Mouse (Mus musculus): ENCODE data around the gene Gm21970.
"Not testable (repeated sequence)": the region's sequence is repeated elsewhere in the genome, so short reads cannot be mapped to it uniquely, and the experiment has no call there.

Gene Gm21970

DNA sequence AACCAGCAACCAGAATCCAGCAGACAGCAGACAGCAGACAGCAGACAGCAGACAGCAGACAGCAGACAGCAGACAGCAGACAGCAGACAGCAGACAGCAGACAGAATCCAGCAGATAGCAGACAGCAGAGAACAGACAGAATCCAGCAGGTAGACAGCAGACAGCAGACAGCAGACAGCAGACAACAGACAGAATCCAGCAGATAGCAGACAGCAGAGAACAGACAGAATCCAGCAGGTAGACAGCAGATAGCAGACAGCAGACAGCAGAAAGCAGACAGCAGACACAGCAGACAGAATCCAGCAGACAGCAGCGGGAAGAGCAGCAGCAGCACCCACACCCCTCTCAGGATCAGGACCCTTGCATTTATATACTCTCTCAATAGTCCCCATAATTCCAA lies 47.1 kb downstream of the Gm21970 start:
- ATAC-seq (ENCODE audit: low TSS enrichment): not testable (repeated sequence)

DNA sequence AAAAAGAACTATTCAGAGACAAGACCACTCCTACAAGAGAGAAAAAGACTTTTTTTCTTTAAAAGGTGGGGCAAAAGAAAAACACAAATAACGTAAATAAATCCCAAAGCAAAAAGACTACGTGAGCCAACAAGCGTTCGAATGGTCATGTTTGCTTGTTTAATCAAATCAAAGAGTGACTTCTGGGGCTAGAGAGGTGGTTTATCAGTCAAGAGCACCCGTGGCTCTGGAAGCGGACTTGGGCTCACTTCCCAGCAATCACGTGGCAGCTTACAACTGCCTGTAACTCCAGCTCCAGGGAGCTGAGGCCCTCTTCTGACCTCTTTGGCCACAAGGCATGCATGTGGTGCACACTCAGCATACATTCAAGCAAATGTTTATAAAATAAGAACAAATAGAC lies 49.8 kb downstream of the Gm21970 start:
- no peak for ATAC-seq (ENCODE audit: low TSS enrichment)

DNA sequence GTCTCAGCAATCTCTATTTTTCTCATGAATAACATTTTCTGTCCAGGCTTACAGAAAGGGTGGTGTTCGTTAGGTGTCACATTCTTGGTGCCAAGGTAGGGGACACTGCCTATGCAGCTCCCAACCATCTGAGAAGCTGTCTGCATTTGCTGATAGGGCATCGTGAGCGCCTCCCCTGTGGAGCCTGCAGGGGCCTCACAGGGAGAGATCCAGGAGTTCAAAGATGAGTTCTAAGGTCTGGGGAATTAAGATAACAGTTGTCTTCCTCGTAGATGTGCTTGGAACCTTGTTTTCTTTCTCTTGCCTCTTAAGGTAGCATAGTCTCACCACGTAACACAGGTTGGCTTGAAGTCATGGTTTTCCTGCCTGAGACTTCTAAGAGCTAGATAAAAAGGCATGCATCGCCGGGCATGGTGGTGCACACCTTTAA lies 50.3 kb downstream of the Gm21970 start:
- no peak for ATAC-seq (ENCODE audit: low TSS enrichment)

DNA sequence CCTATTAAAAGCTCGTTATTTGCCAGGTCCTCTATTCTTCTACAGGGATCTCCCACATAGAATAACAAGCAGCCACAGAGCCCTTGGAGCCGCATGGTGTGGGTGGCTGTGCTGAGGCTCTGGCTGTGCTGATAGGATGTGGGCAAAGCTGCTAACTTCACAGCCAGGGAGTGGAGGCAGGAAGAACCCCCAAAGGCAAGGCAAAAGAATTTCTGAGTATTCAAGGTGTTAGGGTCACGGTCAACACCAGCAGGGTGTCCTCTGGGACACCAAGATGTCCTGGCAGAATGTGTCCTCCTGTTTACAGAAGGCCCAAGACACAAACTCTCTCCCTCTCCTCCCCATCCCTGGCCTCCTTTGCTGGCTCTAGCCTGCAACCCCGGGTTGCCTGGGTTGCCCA lies 50.9 kb downstream of the Gm21970 start:
- peak; percentile 97 for ATAC-seq (ENCODE audit: low TSS enrichment)

DNA sequence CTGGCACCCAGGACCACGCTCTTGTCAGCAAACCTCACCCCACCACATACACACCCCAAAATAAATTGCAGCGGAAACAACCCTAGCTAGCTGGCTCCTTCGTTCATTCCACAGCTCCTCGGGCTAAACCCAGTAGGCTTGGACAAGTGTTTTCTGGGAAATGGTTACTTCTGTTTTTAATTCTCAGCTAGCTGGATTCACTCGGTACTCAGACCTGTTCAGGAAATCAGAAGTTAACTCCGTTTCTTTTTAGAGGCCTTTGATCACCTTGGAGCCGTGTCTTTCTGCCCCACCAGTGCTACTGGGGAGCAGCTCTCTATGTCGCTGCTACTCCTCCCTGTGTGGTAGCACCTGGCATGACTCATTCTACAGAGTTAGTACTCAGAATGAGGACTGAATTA lies 51.7 kb downstream of the Gm21970 start:
- peak; percentile 86 for ATAC-seq (ENCODE audit: low TSS enrichment)

DNA sequence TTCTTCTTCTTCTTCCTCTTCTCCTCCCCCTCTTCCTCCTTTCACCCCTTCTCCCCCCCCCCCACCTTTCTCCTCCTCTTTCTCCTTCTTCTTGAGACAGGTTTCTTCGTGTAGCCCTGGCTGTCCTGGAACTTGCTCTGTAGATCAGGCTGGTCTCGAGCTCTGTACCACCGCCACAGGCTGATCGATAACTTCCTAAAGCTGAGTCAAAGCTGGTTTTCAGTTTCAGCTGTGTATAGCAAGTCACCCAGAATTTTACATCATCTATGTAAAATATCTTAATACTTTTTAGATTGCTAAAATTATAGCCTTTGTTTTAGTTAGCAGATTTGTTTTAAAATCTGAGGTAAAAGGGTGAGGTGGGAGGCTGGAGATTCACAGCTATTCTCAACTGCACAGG lies 53.3 kb downstream of the Gm21970 start:
- no peak for ATAC-seq (ENCODE audit: low TSS enrichment)

DNA sequence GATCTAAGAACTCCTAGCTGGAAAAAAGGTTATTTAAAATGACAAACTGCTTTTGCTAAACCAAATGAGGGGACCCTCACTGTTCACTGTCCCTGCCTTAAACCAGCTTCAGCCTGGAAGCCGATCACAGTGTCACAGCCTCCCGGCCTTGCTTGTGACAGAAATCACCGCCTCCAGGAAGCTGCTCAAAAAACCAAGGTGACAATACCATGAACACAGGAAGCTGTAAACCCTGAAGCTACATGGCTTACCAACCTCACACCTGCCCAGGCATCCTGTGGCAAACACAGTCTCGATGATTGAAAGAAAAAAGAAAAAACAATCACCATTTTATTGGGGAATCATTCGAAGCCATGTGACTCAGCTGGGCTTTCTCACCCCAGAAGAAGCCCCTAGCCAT lies 54.0 kb downstream of the Gm21970 start:
- no peak for ATAC-seq (ENCODE audit: low TSS enrichment)

DNA sequence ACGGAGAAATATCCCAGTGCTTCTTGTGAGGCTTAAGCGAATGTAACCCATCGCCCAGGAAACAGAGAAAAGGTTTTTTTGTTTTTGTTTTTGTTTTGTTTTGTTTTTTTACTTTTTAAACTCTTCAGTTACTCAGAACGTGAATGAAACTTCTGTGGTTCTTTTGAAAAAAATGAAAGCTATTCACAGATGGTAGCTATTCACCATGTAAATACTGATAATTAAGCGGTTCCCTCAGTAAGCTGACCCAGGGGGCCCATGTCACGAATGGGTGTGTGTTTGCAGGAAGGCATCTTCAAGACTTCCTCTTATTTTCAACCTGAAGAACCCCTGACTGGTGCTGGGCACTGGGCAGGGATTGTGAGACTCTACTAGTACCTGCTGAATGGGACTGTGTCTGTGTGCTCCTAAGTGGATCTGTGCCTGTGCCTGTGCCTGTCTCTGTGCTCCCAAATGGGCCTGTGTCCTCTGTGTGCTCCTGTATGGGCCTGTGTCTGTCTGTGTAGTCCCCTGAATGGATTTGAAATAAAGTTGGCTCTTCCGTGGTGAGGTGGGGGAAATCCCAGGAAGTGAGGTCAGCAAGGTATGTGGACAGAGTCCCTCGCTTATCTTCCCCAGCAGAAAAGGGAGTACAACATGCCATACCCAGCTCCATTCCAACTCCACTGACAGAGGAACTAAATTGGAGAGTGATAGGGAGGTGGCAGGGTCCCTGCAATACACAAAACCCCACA lies 55.4 kb downstream of the Gm21970 start:
- no peak for ATAC-seq (ENCODE audit: low TSS enrichment)

DNA sequence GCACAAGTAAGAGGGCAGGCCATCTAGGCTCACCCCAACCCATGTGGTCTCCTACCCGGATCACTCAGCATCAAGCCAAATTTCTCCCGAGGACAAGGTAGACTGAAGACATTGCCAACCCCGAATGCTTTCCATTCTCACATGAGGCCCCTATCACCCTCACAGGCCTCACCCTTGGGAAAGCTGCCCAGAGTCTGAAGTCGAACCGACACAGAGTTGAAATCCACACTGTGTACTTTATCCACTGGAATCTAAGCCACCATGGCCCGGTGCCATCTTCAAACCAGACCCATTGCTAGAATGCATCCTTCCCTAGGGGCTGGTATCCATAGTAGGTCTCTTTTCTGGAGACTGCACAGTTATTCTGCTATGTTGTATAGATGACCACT lies 56.0 kb downstream of the Gm21970 start:
- no peak for ATAC-seq (ENCODE audit: low TSS enrichment)

DNA sequence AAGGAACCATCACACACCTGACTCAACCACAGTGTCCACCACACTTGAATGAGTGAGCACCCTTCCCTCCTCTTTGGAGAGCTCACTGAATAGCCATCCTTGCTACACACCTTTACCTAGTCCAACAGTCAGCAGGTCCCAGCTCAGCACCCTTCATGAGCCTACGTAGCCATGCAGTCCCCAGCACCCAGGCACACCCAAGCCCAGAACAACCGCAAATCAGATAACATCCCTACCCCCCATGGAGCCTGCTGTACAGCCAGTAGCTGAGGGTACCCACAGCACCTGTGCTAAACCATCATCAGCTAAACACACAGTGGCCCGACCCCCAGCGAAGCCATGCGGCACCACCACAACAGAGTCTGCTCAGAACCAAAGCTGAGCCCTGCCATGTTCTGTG lies 56.6 kb downstream of the Gm21970 start:
- no peak for ATAC-seq (ENCODE audit: low TSS enrichment)

DNA sequence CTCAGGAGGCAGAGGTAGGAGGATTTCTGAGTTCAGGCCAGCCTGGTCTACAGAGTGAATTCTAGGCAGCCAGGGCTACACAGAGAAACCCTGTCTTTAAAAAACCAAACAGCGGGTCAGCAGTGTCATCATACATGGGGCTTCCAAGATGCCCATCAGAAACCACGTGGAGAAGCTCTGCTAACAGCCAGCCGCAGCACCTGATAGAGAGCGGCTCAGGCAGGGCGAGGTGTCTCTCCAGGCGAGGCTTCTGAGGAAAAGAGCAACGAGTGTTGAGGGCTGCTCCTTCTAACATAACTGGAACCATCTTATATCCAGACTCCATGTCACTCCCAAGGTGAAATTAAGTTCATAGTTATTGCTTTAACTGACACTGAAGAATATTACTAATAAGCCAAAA lies 57.4 kb downstream of the Gm21970 start:
- no peak for ATAC-seq (ENCODE audit: low TSS enrichment)

DNA sequence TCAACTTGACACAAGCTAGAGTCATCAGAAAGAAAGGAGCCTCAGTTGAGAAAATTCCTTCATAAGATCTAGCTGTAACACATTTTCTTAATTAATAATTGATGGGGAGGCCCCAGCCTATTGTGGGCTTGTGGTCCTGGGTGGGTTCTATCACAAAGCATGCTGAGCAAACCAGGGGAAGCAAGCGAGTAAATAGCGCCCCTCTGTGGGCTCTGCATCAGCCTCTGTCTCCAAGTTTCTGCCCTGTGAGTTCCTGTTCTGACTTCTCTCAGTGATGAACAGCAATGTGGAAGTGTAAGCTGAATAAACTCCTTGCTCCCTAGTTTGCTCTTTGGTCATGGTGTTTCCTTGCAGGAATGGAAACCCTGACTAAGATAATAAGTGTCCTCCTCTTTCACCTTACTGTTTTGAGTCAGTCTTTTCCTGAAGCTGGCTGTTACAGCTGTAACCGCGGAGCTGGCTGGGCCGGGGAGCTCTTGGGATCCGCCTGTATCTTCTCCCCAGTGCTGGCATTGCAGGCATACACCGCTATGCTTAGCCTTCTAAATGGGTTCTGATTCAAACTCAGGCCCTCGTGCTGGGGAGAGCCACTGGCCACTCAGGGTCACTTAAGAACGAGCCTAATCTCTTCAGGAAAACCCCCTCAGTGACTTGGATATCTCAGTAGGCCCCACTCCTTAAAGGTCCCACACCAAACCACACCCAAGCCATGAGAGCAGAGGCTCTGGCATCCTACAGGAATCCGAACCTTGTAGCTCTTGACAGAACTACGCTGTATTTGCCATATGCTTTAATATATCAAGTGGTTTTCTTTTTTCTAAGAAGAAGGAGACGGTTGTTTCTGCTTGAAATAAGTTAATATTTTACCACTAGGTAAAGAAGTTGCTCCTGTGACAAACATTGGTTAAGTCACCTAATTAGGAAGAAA lies 58.9 kb downstream of the Gm21970 start:
- no peak for ATAC-seq (ENCODE audit: low TSS enrichment)

DNA sequence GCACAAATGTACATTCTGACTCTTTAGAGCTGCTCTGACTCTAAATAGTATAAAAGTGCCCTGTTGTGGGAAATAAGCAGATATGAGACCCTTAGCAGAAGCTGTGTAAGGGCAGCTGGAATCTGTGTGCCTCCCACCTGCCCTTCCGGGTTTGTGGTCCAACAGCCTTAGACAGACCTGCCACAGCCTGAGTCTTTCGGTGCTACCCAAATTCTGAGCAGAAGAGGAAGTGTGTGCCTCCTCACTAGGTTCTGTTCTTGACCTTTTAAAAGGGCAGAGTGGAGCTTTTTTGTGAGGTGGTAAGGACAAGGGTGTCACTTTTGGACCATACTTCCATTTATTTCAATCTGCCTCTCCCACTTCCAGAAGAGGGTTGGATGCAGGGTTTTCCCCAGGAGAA lies 60.4 kb downstream of the Gm21970 start:
- ATAC-seq (ENCODE audit: low TSS enrichment): no peak

DNA sequence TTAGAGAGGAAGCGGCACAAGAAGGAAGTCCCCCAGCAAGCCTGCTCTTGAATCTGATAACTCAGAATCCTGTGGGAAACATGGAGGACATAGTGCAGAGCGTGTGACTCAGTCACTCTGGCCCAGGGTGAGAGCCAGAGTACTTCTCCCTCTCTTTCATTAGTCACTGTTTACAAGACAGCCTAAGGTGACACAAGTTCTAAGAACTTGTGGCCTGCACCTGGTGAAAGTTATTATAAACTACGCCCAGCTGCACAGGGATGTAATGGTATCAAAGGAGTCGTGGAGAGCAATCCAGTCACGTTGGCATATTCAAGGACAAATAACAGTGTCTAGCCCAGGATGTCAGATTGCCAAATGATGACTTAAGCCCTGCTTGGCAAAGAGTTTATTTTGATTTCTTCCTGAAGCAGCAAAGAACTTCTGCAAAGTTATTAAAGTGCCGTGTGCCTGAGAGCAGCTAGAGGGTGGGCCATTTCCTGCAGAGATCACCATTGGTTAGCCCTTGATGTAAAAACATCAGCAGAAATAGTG lies 60.9 kb downstream of the Gm21970 start:
- no peak for ATAC-seq (ENCODE audit: low TSS enrichment)

DNA sequence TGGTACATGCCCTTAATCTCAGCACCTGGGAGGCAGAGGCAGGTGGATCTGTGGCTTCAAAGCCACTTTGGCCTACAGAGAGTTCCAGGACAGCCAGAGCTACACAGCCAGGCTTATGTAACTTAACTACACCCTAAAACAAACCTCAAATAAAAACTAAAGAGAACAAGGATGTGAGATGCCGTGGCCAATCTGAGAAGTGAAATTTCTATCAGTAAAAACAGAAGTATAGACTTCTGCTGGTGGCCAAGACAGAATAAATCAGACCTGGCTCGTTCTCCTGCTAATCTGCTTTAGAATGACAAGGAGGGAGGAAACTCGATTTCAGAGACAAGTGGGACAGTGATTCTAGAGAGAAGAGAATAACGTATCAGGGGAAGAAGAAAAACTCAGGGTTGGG lies 64.3 kb downstream of the Gm21970 start:
- no peak for ATAC-seq (ENCODE audit: low TSS enrichment)

DNA sequence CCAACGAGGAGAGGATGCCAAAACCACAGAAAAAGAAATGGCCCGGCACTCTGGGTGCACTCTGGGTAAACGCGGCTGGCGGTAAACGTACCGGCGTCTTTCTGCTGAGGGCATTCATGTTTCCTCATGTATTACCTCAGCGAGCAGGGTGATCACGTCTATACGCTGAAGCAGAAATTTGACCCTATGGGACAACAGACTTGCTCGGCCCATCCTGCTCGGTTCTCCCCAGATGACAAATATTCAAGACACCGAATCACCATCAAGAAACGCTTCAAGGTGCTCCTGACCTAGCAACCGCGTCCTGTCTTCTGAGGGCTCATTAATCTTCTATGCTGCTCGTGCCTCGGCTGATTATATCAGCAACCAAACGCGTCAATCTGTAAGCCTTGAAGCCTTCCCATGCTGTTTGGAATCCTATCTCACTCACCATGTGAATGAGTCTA lies 66.8 kb downstream of the Gm21970 start:
- ATAC-seq (ENCODE audit: low TSS enrichment): no peak

DNA sequence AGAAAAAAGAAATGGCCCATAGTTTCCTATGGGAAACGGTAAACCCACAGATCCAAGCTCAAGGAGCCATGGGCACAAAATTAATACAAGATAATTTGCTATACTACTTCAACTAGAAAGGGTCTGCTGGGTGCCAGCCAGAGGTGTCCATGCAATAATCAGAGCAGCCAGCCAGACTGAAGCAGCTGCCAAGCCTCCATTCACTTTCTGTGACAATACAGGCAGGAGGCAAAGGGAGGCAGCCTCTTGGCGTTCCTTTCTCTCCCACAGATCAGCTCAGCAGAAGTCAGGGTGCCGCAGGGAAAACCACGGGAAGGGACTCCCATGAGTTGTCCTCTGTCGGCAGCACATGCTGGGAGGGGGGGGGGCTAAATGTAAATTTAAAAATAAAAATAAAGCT lies 67.5 kb downstream of the Gm21970 start:
- no peak for ATAC-seq (ENCODE audit: low TSS enrichment)

DNA sequence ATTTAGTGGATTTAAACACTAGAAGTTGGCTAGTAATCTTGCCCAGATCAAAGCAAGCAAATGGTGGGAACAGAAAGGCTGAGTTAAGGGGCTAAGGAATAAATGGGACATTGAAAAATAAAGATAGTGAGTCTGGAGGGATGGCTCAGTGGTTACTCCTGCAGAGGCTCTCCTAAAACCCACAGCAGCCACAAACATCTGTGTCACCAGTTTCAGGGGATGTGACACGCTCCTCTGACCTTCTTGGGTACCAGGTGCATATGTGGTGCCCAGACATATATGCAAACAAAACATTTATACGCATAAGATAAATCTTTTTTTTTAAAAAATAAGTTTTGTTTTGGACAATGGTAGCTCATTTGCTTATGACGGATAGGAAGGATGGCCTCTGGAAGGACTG lies 67.9 kb downstream of the Gm21970 start:
- no peak for ATAC-seq (ENCODE audit: low TSS enrichment)

DNA sequence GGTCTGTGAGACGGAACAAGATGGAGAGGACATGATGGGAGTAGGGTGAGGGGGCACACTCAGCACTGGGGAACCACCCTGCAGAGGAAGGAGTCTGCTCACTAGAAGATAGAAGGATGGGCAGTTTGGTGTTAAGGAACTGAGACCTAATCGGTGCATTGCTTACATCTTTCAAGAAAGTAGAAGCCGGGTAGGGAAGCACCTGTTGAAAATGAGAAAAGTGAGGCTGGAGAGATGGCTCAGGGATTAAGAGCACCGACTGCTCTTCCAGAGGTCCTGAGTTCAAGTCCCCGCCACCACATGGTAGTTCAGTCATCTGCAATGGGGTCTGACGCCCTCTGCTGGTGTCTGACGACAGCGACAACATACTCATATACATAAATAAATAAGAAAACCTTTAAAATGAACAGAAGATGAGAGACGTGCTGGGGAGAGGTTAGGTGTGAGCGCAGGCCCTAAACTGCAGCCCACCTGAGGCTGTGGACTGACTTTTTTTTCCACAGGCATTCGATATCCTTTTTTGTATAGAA lies 68.4 kb downstream of the Gm21970 start:
- ATAC-seq (ENCODE audit: low TSS enrichment): no peak

DNA sequence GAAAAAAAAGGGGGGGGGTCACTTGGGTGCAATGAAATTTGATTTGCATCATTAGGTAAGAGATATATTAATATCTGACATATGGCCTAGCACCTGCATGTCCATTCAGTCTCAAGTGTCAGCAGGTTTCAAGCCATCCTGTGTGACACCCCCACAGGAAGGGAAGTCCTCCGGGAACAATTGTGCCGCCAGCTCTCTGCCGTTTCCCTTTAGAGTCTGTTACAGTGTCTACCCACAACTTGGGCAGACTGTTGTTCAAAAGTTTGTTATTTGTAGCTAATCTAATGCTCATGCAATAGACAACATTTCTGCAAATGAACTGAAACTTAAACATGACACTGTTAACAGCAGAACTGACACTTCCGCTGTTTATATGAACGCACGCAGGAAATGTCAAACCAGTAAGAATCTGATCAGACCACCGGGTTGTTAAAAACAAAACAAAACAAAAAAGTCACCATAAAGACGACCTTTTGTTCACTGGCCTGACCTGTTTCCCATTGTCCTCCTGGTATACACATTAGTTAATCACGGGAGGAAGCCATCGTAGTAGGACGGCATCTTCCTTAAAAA lies 69.6 kb downstream of the Gm21970 start:
- ATAC-seq (ENCODE audit: low TSS enrichment): no peak

DNA sequence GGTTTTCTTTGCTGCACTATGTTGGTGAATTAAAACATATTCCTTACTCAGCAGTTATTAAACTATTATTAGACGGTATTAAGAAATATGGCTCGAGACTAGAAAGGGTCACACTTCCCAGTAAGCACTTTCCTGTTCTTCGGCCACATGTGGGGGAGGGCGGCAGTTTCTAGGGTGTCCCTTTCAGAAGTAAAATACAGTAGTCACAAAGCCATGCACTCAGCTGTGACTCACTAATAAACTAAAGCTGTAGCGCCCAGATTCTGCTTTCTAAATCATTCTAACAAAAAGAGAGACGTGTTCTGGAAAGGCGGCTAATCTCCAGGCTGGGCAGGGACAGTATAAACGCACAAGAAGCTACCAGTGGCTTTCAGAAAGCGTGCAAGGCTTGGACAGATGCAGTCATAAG lies 70.3 kb downstream of the Gm21970 start:
- no peak for ATAC-seq (ENCODE audit: low TSS enrichment)

DNA sequence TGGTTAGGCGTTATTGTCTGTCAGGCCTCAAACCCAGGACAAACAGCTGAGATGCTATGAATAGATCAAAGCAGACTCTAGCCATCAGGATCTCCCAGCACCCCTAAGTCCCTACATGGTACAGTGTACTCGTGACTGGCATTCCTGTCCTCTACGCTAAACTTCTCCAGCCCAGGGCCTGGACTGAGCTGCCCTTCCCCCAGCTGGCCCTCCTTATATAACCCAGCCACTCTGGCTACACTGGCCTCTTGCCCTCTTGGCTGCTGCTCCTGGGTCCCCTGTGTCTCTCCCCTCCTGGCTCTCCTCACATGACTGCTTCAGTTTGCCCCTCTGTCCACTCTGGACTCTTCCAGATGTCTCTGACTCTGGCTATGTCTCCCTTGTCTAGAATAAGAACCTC lies 71.1 kb downstream of the Gm21970 start:
- no peak for ATAC-seq (ENCODE audit: low TSS enrichment)
